Mouse (Mus musculus): ENCODE data around the gene Rassf6. TPM values are rescaled to one million over a fixed set of nuclear protein-coding genes. Genes with fewer than 3 reads are reported as not detected.

The Rassf6 gene
- polyA plus RNA-seq, 1 experiment from 2014 or later = 2.2 TPM

GRCm38 (mm10) chr5:90568338-90568737 is 72.1 kb downstream of the Rassf6 start:
- Histone ChIP-seq H3K9ac (ENCODE audit: low read depth, low read length) (no peak overlapping the region), H3K9me3 (replicated peaks; ENCODE audit: control insufficient read depth, low read length, poor library complexity, severe bottlenecking) (no peaks in the 10 kb centered on the region), H3K4me1 (ENCODE audit: control insufficient read depth, insufficient read depth, low read length) (no peaks in the 10 kb centered on the region)

GRCm38 (mm10) chr5:90567788-90568187 is 72.7 kb downstream of the Rassf6 start:
- no peak overlapping the region for H3K4me3 ChIP-seq (ENCODE audit: low read depth, low read length)
- no peaks in the 10 kb centered on the region for H3K4me1 ChIP-seq (ENCODE audit: control insufficient read depth, insufficient read depth, low read length)
- H3K9ac ChIP-seq (ENCODE audit: low read depth, low read length) = no peak overlapping the region
- no peak overlapping the region for H3K4me2 ChIP-seq (ENCODE audit: low read length)
- no peaks in the 10 kb centered on the region for H3K36me3 ChIP-seq (ENCODE audit: control insufficient read depth, insufficient read depth, low read length)
- no peak for ATAC-seq
- H3K9me3 ChIP-seq (replicated peaks; ENCODE audit: control insufficient read depth, low read length, poor library complexity, severe bottlenecking) = no peaks in the 10 kb centered on the region
- 75% methylated on average over 5 of the region's 5 CpGs for WGBS
- no peaks in the 10 kb centered on the region for H3K27me3 ChIP-seq (ENCODE audit: control insufficient read depth, insufficient read depth, low read depth, low read length)
- no peak overlapping the region for H3K27ac ChIP-seq (ENCODE audit: low read length)

More at GRCm38 (mm10) chr5:90568338-90568737, 72.1 kb downstream of the Rassf6 start:
- Histone ChIP-seq H3K36me3 (ENCODE audit: control insufficient read depth, insufficient read depth, low read length) (no peaks in the 10 kb centered on the region), H3K4me2 (ENCODE audit: low read length) (no peak overlapping the region), H3K27ac (ENCODE audit: low read length) (no peak overlapping the region), H3K27me3 (ENCODE audit: control insufficient read depth, insufficient read depth, low read depth, low read length) (no peaks in the 10 kb centered on the region), H3K4me3 (ENCODE audit: low read depth, low read length) (no peak overlapping the region)
- ATAC-seq = no peak

GRCm38 (mm10) chr5:90565205-90565604 is 75.3 kb downstream of the Rassf6 start:
- Histone ChIP-seq H3K27ac (ENCODE audit: low read length) (no peak overlapping the region), H3K4me3 (ENCODE audit: low read depth, low read length) (no peak overlapping the region), H3K4me2 (ENCODE audit: low read length) (no peak overlapping the region), H3K4me1 (ENCODE audit: control insufficient read depth, insufficient read depth, low read length) (no peaks in the 10 kb centered on the region), H3K36me3 (ENCODE audit: control insufficient read depth, insufficient read depth, low read length) (no peaks in the 10 kb centered on the region), H3K9ac (ENCODE audit: low read depth, low read length) (no peak overlapping the region), H3K27me3 (ENCODE audit: control insufficient read depth, insufficient read depth, low read depth, low read length) (no peaks in the 10 kb centered on the region), H3K9me3 (replicated peaks; ENCODE audit: control insufficient read depth, low read length, poor library complexity, severe bottlenecking) (no peaks in the 10 kb centered on the region)
- no peak for ATAC-seq
- 84% methylated on average over 6 of the region's 6 CpGs for WGBS

GRCm38 (mm10) chr5:90564161-90564560 is 76.3 kb downstream of the Rassf6 start:
- H3K9me3 ChIP-seq (replicated peaks; ENCODE audit: control insufficient read depth, low read length, poor library complexity, severe bottlenecking) = no peaks in the 10 kb centered on the region
- ATAC-seq = no peak
- 93% methylated on average over 4 of the region's 4 CpGs for WGBS

GRCm38 (mm10) chr5:90562880-90563279 is 77.6 kb downstream of the Rassf6 start:
- Histone ChIP-seq H3K27me3 (ENCODE audit: control insufficient read depth, insufficient read depth, low read depth, low read length) (no peaks in the 10 kb centered on the region), H3K4me2 (ENCODE audit: low read length) (no peak overlapping the region), H3K27ac (ENCODE audit: low read length) (no peak overlapping the region), H3K4me3 (ENCODE audit: low read depth, low read length) (no peak overlapping the region), H3K36me3 (ENCODE audit: control insufficient read depth, insufficient read depth, low read length) (no peaks in the 10 kb centered on the region), H3K9ac (ENCODE audit: low read depth, low read length) (no peak overlapping the region), H3K4me1 (ENCODE audit: control insufficient read depth, insufficient read depth, low read length) (no peaks in the 10 kb centered on the region), H3K9me3 (replicated peaks; ENCODE audit: control insufficient read depth, low read length, poor library complexity, severe bottlenecking) (no peaks in the 10 kb centered on the region)
- 91% methylated on average over 4 of the region's 4 CpGs for WGBS
- ATAC-seq = no peak

More at GRCm38 (mm10) chr5:90564161-90564560, 76.3 kb downstream of the Rassf6 start:
- no peaks in the 10 kb centered on the region for H3K4me1 ChIP-seq (ENCODE audit: control insufficient read depth, insufficient read depth, low read length)
- no peak overlapping the region for H3K4me2 ChIP-seq (ENCODE audit: low read length)
- H3K9ac ChIP-seq (ENCODE audit: low read depth, low read length) = no peak overlapping the region
- no peak overlapping the region for H3K27ac ChIP-seq (ENCODE audit: low read length)
- H3K4me3 ChIP-seq (ENCODE audit: low read depth, low read length) = no peak overlapping the region
- no peaks in the 10 kb centered on the region for H3K36me3 ChIP-seq (ENCODE audit: control insufficient read depth, insufficient read depth, low read length)
- H3K27me3 ChIP-seq (ENCODE audit: control insufficient read depth, insufficient read depth, low read depth, low read length) = no peaks in the 10 kb centered on the region

GRCm38 (mm10) chr5:90561721-90562275 is 78.7 kb downstream of the Rassf6 start:
- no peak overlapping the region for H3K27ac ChIP-seq (ENCODE audit: low read length)
- H3K36me3 ChIP-seq (ENCODE audit: control insufficient read depth, insufficient read depth, low read length) = no peaks in the 10 kb centered on the region
- H3K9me3 ChIP-seq (replicated peaks; ENCODE audit: control insufficient read depth, low read length, poor library complexity, severe bottlenecking) = no peaks in the 10 kb centered on the region
- WGBS = 93% methylated on average over 11 of the region's 11 CpGs
- H3K4me2 ChIP-seq (ENCODE audit: low read length) = no peak overlapping the region
- H3K27me3 ChIP-seq (ENCODE audit: control insufficient read depth, insufficient read depth, low read depth, low read length) = no peaks in the 10 kb centered on the region
- H3K4me1 ChIP-seq (ENCODE audit: control insufficient read depth, insufficient read depth, low read length) = no peaks in the 10 kb centered on the region
- no peak for ATAC-seq
- H3K4me3 ChIP-seq (ENCODE audit: low read depth, low read length) = no peak overlapping the region
- H3K9ac ChIP-seq (ENCODE audit: low read depth, low read length) = no peak overlapping the region

GRCm38 (mm10) chr5:90560743-90561142 is 79.7 kb downstream of the Rassf6 start, which contains the start of gene 5830473C10Rik:
TSS of gene 5830473C10Rik (plus strand) at chr5:90561107.
- Histone ChIP-seq H3K9me3 (replicated peaks; ENCODE audit: control insufficient read depth, low read length, poor library complexity, severe bottlenecking) (no peaks in the 10 kb centered on the region), H3K27me3 (ENCODE audit: control insufficient read depth, insufficient read depth, low read depth, low read length) (no peaks in the 10 kb centered on the region), H3K27ac (ENCODE audit: low read length) (no peak within 1 kb of the TSS), H3K4me2 (ENCODE audit: low read length) (no peak within 1 kb of the TSS), H3K4me3 (ENCODE audit: low read depth, low read length) (no peak within 1 kb of the TSS), H3K9ac (ENCODE audit: low read depth, low read length) (no peak within 1 kb of the TSS), H3K4me1 (ENCODE audit: control insufficient read depth, insufficient read depth, low read length) (no peaks in the 10 kb centered on the region), H3K36me3 (ENCODE audit: control insufficient read depth, insufficient read depth, low read length) (no peaks in the 10 kb centered on the region)
- no peak for ATAC-seq
- WGBS = 92% methylated on average over 6 of the region's 6 CpGs

- H3K9ac ChIP-seq (ENCODE audit: low read depth, low read length) = no peak overlapping the region
- H3K4me3 ChIP-seq (ENCODE audit: low read depth, low read length) = no peak overlapping the region
- H3K4me1 ChIP-seq (ENCODE audit: control insufficient read depth, insufficient read depth, low read length) = no peaks in the 10 kb centered on the region
- no peaks in the 10 kb centered on the region for H3K27me3 ChIP-seq (ENCODE audit: control insufficient read depth, insufficient read depth, low read depth, low read length)
- no peak overlapping the region for H3K4me2 ChIP-seq (ENCODE audit: low read length)
- no peaks in the 10 kb centered on the region for H3K36me3 ChIP-seq (ENCODE audit: control insufficient read depth, insufficient read depth, low read length)
- no peak overlapping the region for H3K27ac ChIP-seq (ENCODE audit: low read length)
- ATAC-seq = no peak
- WGBS = 76% methylated on average over 3 of the region's 3 CpGs
- H3K9me3 ChIP-seq (replicated peaks; ENCODE audit: control insufficient read depth, low read length, poor library complexity, severe bottlenecking) = no peaks in the 10 kb centered on the region
Measured at GRCm38 (mm10) chr5:90556052-90556451, 84.4 kb downstream of the Rassf6 start.
